Mouse (Mus musculus) limb, embryonic 14.5 days (tissue): ENCODE results near the gene Gm28053. TPM values are rescaled to one million over a fixed set of nuclear protein-coding genes. Genes with fewer than 3 reads are reported as not detected.

Source experiments
- ATAC-seq: fragments of 200-750 bp; cut with Nextera tagmentation; 2 replicates; pipeline ENCODE4 v1.8.0; 2017; ENCODE audit warnings: low read depth, moderate number of reproducible peaks, moderate TSS enrichment; ENCODE audit not compliant: low FRiP score
- DNase-seq: peaks from one replicate; pipeline ENCODE4 v3.0.0-alpha.2; 2015; ENCODE audit warnings: low spot score
- H3K27ac ChIP-seq: fragments of 300-500 bp; sonication (generic); replicated peaks from 2 replicates; pipeline ENCODE4 v1.5.1; 2014; ENCODE audit warnings: low read depth, mild to moderate bottlenecking, low read length, moderate library complexity, mixed read lengths
- H3K27me3 ChIP-seq: fragments of 300-500 bp; sonication (generic); 2 replicates; pipeline ENCODE4 v1.6.1; 2014; ENCODE audit warnings: low read length, mixed read lengths; ENCODE audit not compliant: control insufficient read depth, insufficient read depth
- H3K36me3 ChIP-seq: fragments of 300-500 bp; sonication (generic); 2 replicates; pipeline ENCODE4 v1.6.1; 2014; ENCODE audit warnings: mild to moderate bottlenecking, low read length, moderate library complexity, mixed read lengths; ENCODE audit not compliant: control insufficient read depth, insufficient read depth
- H3K4me1 ChIP-seq: fragments of 300-500 bp; sonication (generic); 2 replicates; pipeline ENCODE4 v1.6.1; 2014; ENCODE audit warnings: antibody characterized with exemption, low read length, mixed read lengths; ENCODE audit not compliant: control insufficient read depth, insufficient read depth
- H3K4me2 ChIP-seq: fragments of 300-500 bp; sonication (generic); replicated peaks from 2 replicates; pipeline ENCODE4 v1.6.1; 2014; ENCODE audit warnings: low read depth, mild to moderate bottlenecking, low read length, moderate library complexity; ENCODE audit not compliant: severe bottlenecking
- H3K4me3 ChIP-seq: fragments of 300-500 bp; sonication (generic); replicated peaks from 2 replicates; pipeline ENCODE4 v1.5.1; 2014; ENCODE audit warnings: low read length
- H3K9ac ChIP-seq: fragments of 300-500 bp; sonication (generic); 2 replicates; pipeline ENCODE4 v1.6.1; 2014; ENCODE audit warnings: mild to moderate bottlenecking, low read depth, low read length, moderate library complexity; ENCODE audit not compliant: severe bottlenecking
- H3K9me3 ChIP-seq: fragments of 300-500 bp; sonication (generic); 2 replicates; pipeline ENCODE4 v1.6.1; 2016; ENCODE audit warnings: low read length; ENCODE audit not compliant: control insufficient read depth
- POLR2A ChIP-seq: fragments of 200-500 bp; IDR thresholded peaks from 2 replicates; pipeline ENCODE4 v1.8.0; 2012; ENCODE audit warnings: inconsistent platforms, mild to moderate bottlenecking, moderate library complexity, borderline replicate concordance; ENCODE audit not compliant: insufficient read depth, insufficient read length; ENCODE audit errors: extremely low read depth
- WGBS: fragments of 180-500 bp; shearing (Covaris S2); extraction: QIAGEN DNeasy Blood & Tissue Kit; methylation state at CpG from one replicate; pipeline ENCODE4 v1.1.7; 2014; 5-methylcytosine and 5-hydroxymethylcytosine counted together
- polyA plus RNA-seq, 2 experiments: library from polyadenylated mRNA; depleted of rRNA in 1 of 2; stranded (reverse) in 1 of 2; unstranded in 1 of 2; fragments of >200 nt; fragmentation: Nextera tagmentation in 1 of 2; extraction: Ambion mirVana in 1 of 2; gene quantifications; 2 replicates each; pipeline versions ENCODE4 v1.2.1 to v1.2.3; 2012 to 2014

Gene Gm28053
- polyA plus RNA-seq, 2 experiments, result 0.82 to 1.2 TPM

- no peak overlapping the region for H3K27ac ChIP-seq
- no peak for TF ChIP-seq POLR2A
- H3K27me3 ChIP-seq, result peaks cover 36% of the 10 kb centered on the region
- H3K9ac ChIP-seq, result no peak overlapping the region
- H3K4me1 ChIP-seq, result peaks cover 6% of the 10 kb centered on the region
- H3K4me3 ChIP-seq, result no peak overlapping the region
- H3K9me3 ChIP-seq, result no peaks in the 10 kb centered on the region
- DNase-seq (no peak), ATAC-seq (no peak)
- no peaks in the 10 kb centered on the region for H3K36me3 ChIP-seq
- H3K4me2 ChIP-seq, result no peak overlapping the region
- 40% methylated on average over 3 of the region's 3 CpGs for WGBS
These were observed 22.9 kb downstream of the Gm28053 start for GRCm38 (mm10) chr6:48741273-48741672.

- DNase-seq, result no peak
- H3K9ac ChIP-seq, result no peak overlapping the region
- no peaks in the 10 kb centered on the region for H3K9me3 ChIP-seq
- no peak overlapping the region for H3K4me2 ChIP-seq
- no peak overlapping the region for H3K4me3 ChIP-seq
- peaks cover 6% of the 10 kb centered on the region for H3K4me1 ChIP-seq
- H3K36me3 ChIP-seq, result no peaks in the 10 kb centered on the region
- 21% methylated on average over 9 of the region's 9 CpGs for WGBS
- no peak for TF ChIP-seq POLR2A
- peaks cover 36% of the 10 kb centered on the region for H3K27me3 ChIP-seq
- H3K27ac ChIP-seq, result no peak overlapping the region
- ATAC-seq, result no peak
These were observed 23.4 kb downstream of the Gm28053 start for GRCm38 (mm10) chr6:48741711-48742206.

GRCm38 (mm10) chr6:48742422-48743351 is 24.3 kb downstream of the Gm28053 start:
- H3K4me1 ChIP-seq, result peaks cover 6% of the 10 kb centered on the region
- WGBS, result 3% methylated on average over 38 of the region's 52 CpGs
- no peak overlapping the region for H3K27ac ChIP-seq
- H3K4me3 ChIP-seq, result peak overlapping the region; percentile 32
- no peak overlapping the region for H3K9ac ChIP-seq
- H3K27me3 ChIP-seq, result peaks cover 36% of the 10 kb centered on the region
- no peaks in the 10 kb centered on the region for H3K36me3 ChIP-seq
- H3K9me3 ChIP-seq, result no peaks in the 10 kb centered on the region
- TF ChIP-seq POLR2A, result no peak
- H3K4me2 ChIP-seq, result peak overlapping the region; percentile 53
- DNase-seq, result no peak
- no peak for ATAC-seq

GRCm38 (mm10) chr6:48745490-48745889 is 27.1 kb downstream of the Gm28053 start:
- Histone ChIP-seq H3K4me2 (no peak overlapping the region), H3K4me1 (peaks cover 6% of the 10 kb centered on the region), H3K4me3 (no peak overlapping the region), H3K27me3 (peaks cover 33% of the 10 kb centered on the region), H3K9me3 (no peaks in the 10 kb centered on the region), H3K27ac (no peak overlapping the region), H3K9ac (no peak overlapping the region), H3K36me3 (no peaks in the 10 kb centered on the region)
- 69% methylated on average over 2 of the region's 2 CpGs for WGBS
- no peak for DNase-seq
- no peak for ATAC-seq
- TF ChIP-seq POLR2A, result no peak

GRCm38 (mm10) chr6:48745959-48746889 is 27.8 kb downstream of the Gm28053 start, which contains the start of gene Gimap5:
Gimap5 (plus strand) TSS chr6:48746197.
- Histone ChIP-seq H3K27me3 (peaks cover 27% of the 10 kb centered on the region), H3K4me3 (no peak within 1 kb of the TSS), H3K4me1 (peaks cover 6% of the 10 kb centered on the region), H3K27ac (peak within 1 kb of the TSS; percentile 52; the same call in 1 of the 2 replicates), H3K9ac (no peak within 1 kb of the TSS), H3K4me2 (no peak within 1 kb of the TSS), H3K9me3 (no peaks in the 10 kb centered on the region), H3K36me3 (no peaks in the 10 kb centered on the region)
- TF ChIP-seq POLR2A, result no peak
- WGBS, result 31% methylated on average over 16 of the region's 16 CpGs
- DNase-seq (peak; percentile 61), ATAC-seq (no peak)
